Mouse (Mus musculus) forebrain, embryonic 12.5 days (tissue): ENCODE results near the gene Hsdl2. TPM values are rescaled to one million over a fixed set of nuclear protein-coding genes. Genes with fewer than 3 reads are reported as not detected.

Source experiments
- ATAC-seq: fragments of 200-750 bp; cut with Nextera tagmentation; 2 replicates; pipeline ENCODE4 v1.8.0; 2017; ENCODE audit warnings: moderate TSS enrichment; ENCODE audit not compliant: low FRiP score
- H3K27ac ChIP-seq: fragments of 300-500 bp; sonication (generic); 2 replicates; pipeline ENCODE4 v1.5.1; 2016; ENCODE audit warnings: mild to moderate bottlenecking
- H3K27me3 ChIP-seq: fragments of 300-500 bp; sonication (generic); 2 replicates; pipeline ENCODE4 v1.6.1; 2016; ENCODE audit warnings: mild to moderate bottlenecking
- H3K36me3 ChIP-seq: fragments of 300-500 bp; sonication (generic); replicated peaks from 2 replicates; pipeline ENCODE4 v1.6.1; 2016; ENCODE audit warnings: mild to moderate bottlenecking
- H3K4me1 ChIP-seq: fragments of 300-500 bp; sonication (generic); 2 replicates; pipeline ENCODE4 v1.6.1; 2016
- H3K4me2 ChIP-seq: fragments of 300-500 bp; sonication (generic); 2 replicates; pipeline ENCODE4 v1.6.1; 2016; ENCODE audit warnings: mild to moderate bottlenecking, moderate library complexity
- H3K4me3 ChIP-seq: fragments of 300-500 bp; sonication (generic); replicated peaks from 2 replicates; pipeline ENCODE4 v1.5.1; 2016; ENCODE audit warnings: mild to moderate bottlenecking
- H3K9ac ChIP-seq: fragments of 300-500 bp; sonication (generic); 2 replicates; pipeline ENCODE4 v1.6.1; 2016; ENCODE audit warnings: mild to moderate bottlenecking
- H3K9me3 ChIP-seq: fragments of 300-500 bp; sonication (generic); 2 replicates; pipeline ENCODE4 v1.6.1; 2016
- WGBS: fragments of 180-500 bp; shearing (Covaris S2); methylation state at CpG from one replicate; pipeline ENCODE4 v1.1.7; 2016; 5-methylcytosine and 5-hydroxymethylcytosine counted together
- polyA plus RNA-seq: library from polyadenylated mRNA; unstranded; fragments of >200 nt; fragmentation: Nextera tagmentation; extraction: Ambion mirVana; gene quantifications from 2 replicates; pipeline ENCODE4 v1.2.1, GENCODE M21; 2016

The Hsdl2 gene
- polyA plus RNA-seq, 1 experiment from 2014 or later: 28.1 TPM

DNA sequence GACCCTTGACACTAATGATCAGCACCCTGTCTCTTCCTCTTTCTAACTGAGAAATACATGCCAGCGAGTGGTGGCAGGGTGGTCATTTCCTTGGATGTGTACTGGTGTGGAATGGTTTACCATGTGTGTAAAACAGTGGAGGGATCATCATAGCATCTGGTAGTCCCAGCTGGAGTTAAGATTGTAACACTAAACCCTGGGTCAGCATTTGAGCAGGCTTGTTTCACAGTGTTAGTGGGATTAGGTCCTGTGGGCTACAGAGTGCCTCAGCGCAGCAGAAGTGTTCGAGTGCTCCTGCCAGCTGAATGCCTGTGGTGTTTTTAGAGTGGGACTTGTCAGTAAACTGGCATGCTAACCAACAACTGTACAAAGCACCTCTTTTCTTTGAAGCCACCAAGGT is 86.7 kb downstream of the Hsdl2 start:
- no peak for ATAC-seq

More for the DNA sequence above, 86.7 kb downstream of the Hsdl2 start:
- Histone ChIP-seq H3K27ac (no peak overlapping the region), H3K9me3 (0 out of 2 replicates have a peak, but pooled peaks cover 5% of the 10 kb centered on the region), H3K36me3 (no peaks in the 10 kb centered on the region; the same call in 1 of the 2 replicates), H3K9ac (no peak overlapping the region), H3K4me1 (peaks cover 8% of the 10 kb centered on the region), H3K4me2 (no peak overlapping the region), H3K27me3 (no peaks in the 10 kb centered on the region), H3K4me3 (no peak overlapping the region)
- WGBS: 60% methylated on average over 3 of the region's 3 CpGs

Other genes with a start within 250 kb of the Hsdl2 start
- 1.3 and 1.9 TPM in 2 replicates for gene Susd1, start 142.9 kb upstream of the Hsdl2 start, polyA plus RNA-seq
- 25.2 and 29.1 TPM in 2 replicates for gene Ptbp3, start 32.2 kb upstream of the Hsdl2 start, polyA plus RNA-seq
- gene E130308A19Rik, start 44.6 kb downstream of the Hsdl2 start, polyA plus RNA-seq: 55.3 and 57.2 TPM in 2 replicates
- 100 and 111 TPM in 2 replicates for gene Inip, start 220.0 kb downstream of the Hsdl2 start, polyA plus RNA-seq
- gene Snx30, start 224.3 kb downstream of the Hsdl2 start, polyA plus RNA-seq: 12.1 and 13.4 TPM in 2 replicates